Mouse (Mus musculus) activated CD4-positive, CD25-positive, alpha-beta regulatory T cell, adult 4 months (primary cell): ENCODE data around the gene Npw. TPM values are rescaled to one million over a fixed set of nuclear protein-coding genes. Genes with fewer than 3 reads are reported as not detected.

Source experiments
- ATAC-seq: one replicate; pipeline ENCODE4 v1.8.0; 2017
- polyA plus RNA-seq, 2 experiments: library from polyadenylated mRNA; unstranded; fragments of 100-300 nt; shearing (Covaris generic); gene quantifications; one replicate each; pipeline ENCODE4 v1.2.1; 2017

Npw gene
- polyA plus RNA-seq, 2 experiments from 2014 or later: 0.66 TPM; not detected in 1

- no peak for ATAC-seq
Measured at GRCm38 (mm10) chr17:24640119-24640518, 18.1 kb downstream of the Npw start.

GRCm38 (mm10) chr17:24639571-24639988, 18.7 kb downstream of the Npw start:
- ATAC-seq: no peak

GRCm38 (mm10) chr17:24638840-24639239, 19.4 kb downstream of the Npw start:
- no peak for ATAC-seq

- ATAC-seq: no peak
Measured at GRCm38 (mm10) chr17:24638214-24638613, 20.0 kb downstream of the Npw start.

GRCm38 (mm10) chr17:24636781-24637481, 21.3 kb downstream of the Npw start:
- ATAC-seq: no peak

GRCm38 (mm10) chr17:24635694-24636093, 22.6 kb downstream of the Npw start:
- no peak for ATAC-seq

GRCm38 (mm10) chr17:24635024-24635423, 23.2 kb downstream of the Npw start:
- no peak for ATAC-seq

GRCm38 (mm10) chr17:24633831-24634230, 24.4 kb downstream of the Npw start:
- no peak for ATAC-seq

- ATAC-seq: no peak
Measured at GRCm38 (mm10) chr17:24632813-24633449, 25.3 kb downstream of the Npw start.

GRCm38 (mm10) chr17:24632167-24632812, 26.0 kb downstream of the Npw start, which contains the start of the genes Tsc2 and Nthl1:
Tsc2 (minus strand) TSS chr17:24632630.
Nthl1 (plus strand) TSS chr17:24632680.
- ATAC-seq: peak; percentile 98

GRCm38 (mm10) chr17:24630072-24630471, 28.2 kb downstream of the Npw start:
- no peak for ATAC-seq

GRCm38 (mm10) chr17:24628646-24629045, 29.6 kb downstream of the Npw start:
- ATAC-seq: no peak

- ATAC-seq: no peak
Measured at GRCm38 (mm10) chr17:24625472-24625871, 32.8 kb downstream of the Npw start.

GRCm38 (mm10) chr17:24617561-24618194, 40.6 kb downstream of the Npw start:
- ATAC-seq: no peak

- no peak for ATAC-seq
Measured at GRCm38 (mm10) chr17:24610711-24611110, 47.5 kb downstream of the Npw start.

- no peak for ATAC-seq
Measured at GRCm38 (mm10) chr17:24608874-24609273, 49.4 kb downstream of the Npw start.

GRCm38 (mm10) chr17:24608370-24608769, 49.9 kb downstream of the Npw start:
- no peak for ATAC-seq

Other genes with a start within 250 kb of the Npw start
- 100 to 1,000 TPM; 114 to 119 TPM for gene Rnps1, start 243.9 kb downstream of the Npw start, polyA plus RNA-seq
- gene Eci1, start 231.8 kb downstream of the Npw start, polyA plus RNA-seq: 10 to 100 TPM; 57.0 to 77.2 TPM
- gene Dnase1l2, start 215.4 kb downstream of the Npw start, polyA plus RNA-seq: 1 to 10 TPM; 1.9 to 3.6 TPM
- 10 to 100 TPM; 22.6 to 37.5 TPM for gene E4f1, start 188.1 kb downstream of the Npw start, polyA plus RNA-seq
- gene Pgp, start 188.1 kb downstream of the Npw start, polyA plus RNA-seq: 1 to 10 TPM; 3.3 to 6.2 TPM
- gene Bricd5, start 184.6 kb downstream of the Npw start, polyA plus RNA-seq: not detected
- gene Mlst8, start 179.4 kb downstream of the Npw start, polyA plus RNA-seq: 10 to 100 TPM; 12.6 to 15.3 TPM
- gene Caskin1, start 169.9 kb downstream of the Npw start, polyA plus RNA-seq: under 1 TPM; 0.10 to 0.17 TPM
- 10 to 100 TPM; 35.0 to 58.7 TPM for gene Traf7, start 130.5 kb downstream of the Npw start, polyA plus RNA-seq
- gene Rab26, start 124.2 kb downstream of the Npw start, polyA plus RNA-seq: 1 to 10 TPM; 2.8 to 3.3 TPM
- gene Pkd1, start 108.6 kb downstream of the Npw start, polyA plus RNA-seq: 10 to 100 TPM; 11.5 to 15.4 TPM
- 10 to 100 TPM in 1 of 2 experiments, 1 to 10 TPM in 1; 9.8 to 24.1 TPM for gene Tsc2, start 25.8 kb downstream of the Npw start, polyA plus RNA-seq
- 1 to 10 TPM; 2.1 to 2.6 TPM for gene Nthl1, start 25.8 kb downstream of the Npw start, polyA plus RNA-seq
- not detected for gene Slc9a3r2, start 8.1 kb downstream of the Npw start, polyA plus RNA-seq
- 1 to 10 TPM; 4.5 to 4.6 TPM for gene Zfp598, start 11.2 kb upstream of the Npw start, polyA plus RNA-seq
- 1 to 10 TPM in 1 of 2 experiments, under 1 TPM in 1; 0.43 to 1.2 TPM for gene Syngr3, start 31.5 kb upstream of the Npw start, polyA plus RNA-seq
- 10 to 100 TPM; 13.1 to 15.5 TPM for gene Gfer, start 37.7 kb upstream of the Npw start, polyA plus RNA-seq
- 1 to 10 TPM; 1.4 to 1.5 TPM for gene Noxo1, start 37.8 kb upstream of the Npw start, polyA plus RNA-seq
- gene Tbl3, start 49.2 kb upstream of the Npw start, polyA plus RNA-seq: 10 to 100 TPM; 23.6 to 46.2 TPM
- gene Rnf151, start 59.6 kb upstream of the Npw start, polyA plus RNA-seq: not detected
- 1,000 to 10,000 TPM in 1 of 2 experiments, 100 to 1,000 TPM in 1; 537 to 1,178 TPM for gene Rps2, start 59.7 kb upstream of the Npw start, polyA plus RNA-seq
- gene Ndufb10, start 66.0 kb upstream of the Npw start, polyA plus RNA-seq: 100 to 1,000 TPM; 226 to 265 TPM
- gene Rpl3l, start 69.4 kb upstream of the Npw start, polyA plus RNA-seq: not detected
- gene Msrb1, start 78.2 kb upstream of the Npw start, polyA plus RNA-seq: 10 to 100 TPM; 33.5 to 39.9 TPM
- gene Hs3st6, start 94.5 kb upstream of the Npw start, polyA plus RNA-seq: not detected
- gene Meiob, start 145.8 kb upstream of the Npw start, polyA plus RNA-seq: not detected
- gene Hagh, start 181.7 kb upstream of the Npw start, polyA plus RNA-seq: 10 to 100 TPM; 23.4 to 28.1 TPM
- 1 to 10 TPM; 1.1 to 2.9 TPM for gene Fahd1, start 191.9 kb upstream of the Npw start, polyA plus RNA-seq
- gene Igfals, start 207.5 kb upstream of the Npw start, polyA plus RNA-seq: not detected
- gene Nubp2, start 227.9 kb upstream of the Npw start, polyA plus RNA-seq: 100 to 1,000 TPM in 1 of 2 experiments, 10 to 100 TPM in 1; 88.6 to 103 TPM
- gene Spsb3, start 228.2 kb upstream of the Npw start, polyA plus RNA-seq: 10 to 100 TPM; 38.5 to 50.9 TPM
- gene Eme2, start 236.6 kb upstream of the Npw start, polyA plus RNA-seq: 10 to 100 TPM; 12.8 to 26.0 TPM
- gene Mrps34, start 236.7 kb upstream of the Npw start, polyA plus RNA-seq: 10 to 100 TPM; 77.7 to 87.5 TPM
- 10 to 100 TPM; 51.5 to 53.2 TPM for gene Nme3, start 238.0 kb upstream of the Npw start, polyA plus RNA-seq